Mouse (Mus musculus): ENCODE measurements at regions not wholly inside any gene's neighbourhood (a gene's known extent, or its start where the extent isn't known, plus 50 kb on each side); places are given as distances from the start of the nearest gene placed in this dataset.

DNA sequence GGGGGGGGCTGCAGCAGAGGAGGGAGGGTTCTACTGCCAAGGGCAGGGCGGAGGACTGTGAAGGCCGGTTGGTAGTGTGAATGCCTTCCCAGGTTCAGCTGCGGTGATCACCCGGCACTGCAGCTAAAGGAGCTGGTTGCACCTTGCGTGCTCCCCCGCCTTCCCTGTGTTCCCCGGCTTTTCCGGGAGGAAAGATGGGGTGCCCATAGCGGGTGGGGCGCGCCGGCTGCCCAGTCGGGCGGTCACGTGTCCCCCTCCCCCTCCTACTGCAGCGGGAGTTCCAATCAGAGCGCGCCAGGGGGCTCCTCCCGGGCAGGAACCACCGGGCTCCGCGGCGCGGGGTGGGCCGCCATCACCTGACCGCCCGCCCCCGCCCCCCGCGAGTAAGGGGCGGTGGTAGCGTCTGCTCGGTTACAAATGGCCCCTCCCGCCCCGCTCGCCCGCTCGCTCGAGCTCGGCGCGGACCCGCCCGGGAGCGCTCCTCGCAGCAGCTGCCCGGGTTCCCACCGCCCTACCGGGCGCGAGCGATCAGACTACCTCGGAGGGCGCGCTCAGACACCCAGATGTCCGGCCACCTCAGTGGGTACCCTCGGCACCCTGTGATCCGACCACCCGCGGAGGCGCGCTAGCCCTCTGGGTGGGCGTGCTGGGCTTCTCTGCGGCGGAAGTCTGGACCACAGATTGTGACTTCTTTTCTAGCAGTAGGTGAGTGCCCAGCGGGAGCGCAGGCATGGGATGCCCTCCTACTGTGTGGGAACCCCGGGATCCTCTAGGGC lies 174.9 kb upstream of the Topaz1 start:
- 0 out of 2 replicates have a peak, but pooled peaks have one; percentile 6 for TF ChIP-seq HCFC1 (IDR thresholded peaks at IDR 0.05; ENCODE audit: borderline replicate concordance, insufficient read depth, low read length)
- TF ChIP-seq ZNF384 (IDR thresholded peaks at IDR 0.05; ENCODE audit: low read depth, low read length): no peak
- TF ChIP-seq ZC3H11A (IDR thresholded peaks at IDR 0.05; ENCODE audit: borderline replicate concordance, low read depth, low read length): no peak
- peak overlapping the region; percentile 59 for H3K9ac ChIP-seq (ENCODE audit: insufficient read depth, low read depth, low read length, poor library complexity, severe bottlenecking)
- in situ Hi-C loops (cut with MboI; ENCODE audit: low sequenced_read_pairs in 2 of 2, unreplicated experiment in 2 of 2): no loop called here
- peak overlapping the region; percentile 73 to 79 for H3K4me3 ChIP-seq (ENCODE audit: insufficient read depth in 1 of 2, low read depth in 1 of 2, low read length in 2 of 2, poor library complexity in 1 of 2, severe bottlenecking in 1 of 2)
- H3K4me1 ChIP-seq (ENCODE audit: control insufficient read depth in 2 of 2, insufficient read depth in 2 of 2, low read length in 2 of 2, poor library complexity in 1 of 2): peaks cover 4 to 15% of the 10 kb centered on the region in 2 experiments; a peak in 3 of 4 replicates
- H3K27ac ChIP-seq (ENCODE audit: insufficient read depth, low read depth, low read length, poor library complexity, severe bottlenecking): no peak overlapping the region
- no peaks in the 10 kb centered on the region for H3K36me3 ChIP-seq (ENCODE audit: control insufficient read depth, insufficient read depth, low read length, poor library complexity, severe bottlenecking)
- H3K9me3 ChIP-seq (ENCODE audit: control insufficient read depth, insufficient read depth, low read depth, low read length): no peaks in the 10 kb centered on the region
- DNase-seq (ENCODE audit: low read depth, low spot score): no peak

DNA sequence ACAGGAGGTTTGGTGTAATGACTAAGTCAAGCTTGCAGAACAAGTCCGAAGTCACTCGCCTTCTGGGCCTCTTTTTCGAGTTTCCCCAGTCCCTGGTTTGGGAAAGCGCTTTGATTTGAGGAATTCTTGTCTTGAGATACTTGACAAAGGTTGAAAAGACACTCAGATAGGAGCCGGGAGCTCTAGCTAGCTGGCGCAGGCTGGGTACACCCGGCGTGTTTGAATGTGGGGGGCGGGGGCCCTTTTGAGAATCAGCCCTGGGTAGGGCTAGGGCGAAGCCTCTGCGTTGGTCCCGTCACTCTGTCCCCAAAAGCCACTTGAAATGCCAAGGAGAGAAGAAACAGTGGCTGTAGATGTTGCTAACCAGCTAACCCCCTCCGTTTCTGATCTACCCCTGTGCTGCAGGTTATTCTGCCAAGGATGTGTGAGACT lies 174.3 kb upstream of the Topaz1 start:
- H3K4me3 ChIP-seq (ENCODE audit: insufficient read depth in 1 of 2, low read depth in 1 of 2, low read length in 2 of 2, poor library complexity in 1 of 2, severe bottlenecking in 1 of 2): peak overlapping the region; percentile 73 to 79
- H3K27ac ChIP-seq (ENCODE audit: insufficient read depth, low read depth, low read length, poor library complexity, severe bottlenecking): no peak overlapping the region
- H3K9me3 ChIP-seq (ENCODE audit: control insufficient read depth, insufficient read depth, low read depth, low read length): no peaks in the 10 kb centered on the region
- H3K36me3 ChIP-seq (ENCODE audit: control insufficient read depth, insufficient read depth, low read length, poor library complexity, severe bottlenecking): no peaks in the 10 kb centered on the region
- TF ChIP-seq ZC3H11A (IDR thresholded peaks at IDR 0.05; ENCODE audit: borderline replicate concordance, low read depth, low read length): no peak
- no peak for TF ChIP-seq MAFK (IDR thresholded peaks at IDR 0.05; ENCODE audit: insufficient read depth, low read depth, low read length)
- no peak for TF ChIP-seq CHD2 (IDR thresholded peaks at IDR 0.05; ENCODE audit: low read depth, low read length)
- no peak for TF ChIP-seq HCFC1 (IDR thresholded peaks at IDR 0.05; ENCODE audit: borderline replicate concordance, insufficient read depth, low read length)
- no peak for TF ChIP-seq ZNF384 (IDR thresholded peaks at IDR 0.05; ENCODE audit: low read depth, low read length)
- DNase-seq (ENCODE audit: low read depth, low spot score): no peak
- peaks cover 4 to 15% of the 10 kb centered on the region in 2 experiments; a peak in 3 of 4 replicates for H3K4me1 ChIP-seq (ENCODE audit: control insufficient read depth in 2 of 2, insufficient read depth in 2 of 2, low read length in 2 of 2, poor library complexity in 1 of 2)
- peak overlapping the region; percentile 59; the same call in 1 of the 2 replicates for H3K9ac ChIP-seq (ENCODE audit: insufficient read depth, low read depth, low read length, poor library complexity, severe bottlenecking)
- in situ Hi-C loops (cut with MboI; ENCODE audit: low sequenced_read_pairs in 2 of 2, unreplicated experiment in 2 of 2): no loop called here

- in situ Hi-C loops (cut with MboI; ENCODE audit: low sequenced_read_pairs in 2 of 2, unreplicated experiment in 2 of 2): no loop called here
- no peak for DNase-seq (ENCODE audit: low read depth, low spot score)
- Histone ChIP-seq H3K9me3 (ENCODE audit: control insufficient read depth, insufficient read depth, low read depth, low read length) (no peaks in the 10 kb centered on the region), H3K27ac (ENCODE audit: insufficient read depth, low read depth, low read length, poor library complexity, severe bottlenecking) (no peak overlapping the region), H3K4me1 (ENCODE audit: control insufficient read depth in 2 of 2, insufficient read depth in 2 of 2, low read length in 2 of 2, poor library complexity in 1 of 2) (no peaks in the 10 kb centered on the region), H3K4me3 (ENCODE audit: insufficient read depth in 1 of 2, low read depth in 1 of 2, low read length in 2 of 2, poor library complexity in 1 of 2, severe bottlenecking in 1 of 2) (no peak overlapping the region), H3K36me3 (ENCODE audit: control insufficient read depth, insufficient read depth, low read length, poor library complexity, severe bottlenecking) (no peaks in the 10 kb centered on the region), H3K9ac (ENCODE audit: insufficient read depth, low read depth, low read length, poor library complexity, severe bottlenecking) (no peak overlapping the region)
- TF ChIP-seq ZNF384 (IDR thresholded peaks at IDR 0.05; ENCODE audit: low read depth, low read length) (no peak), CHD2 (IDR thresholded peaks at IDR 0.05; ENCODE audit: low read depth, low read length) (no peak), HCFC1 (IDR thresholded peaks at IDR 0.05; ENCODE audit: borderline replicate concordance, insufficient read depth, low read length) (no peak), MAFK (IDR thresholded peaks at IDR 0.05; ENCODE audit: insufficient read depth, low read depth, low read length) (no peak), ZC3H11A (IDR thresholded peaks at IDR 0.05; ENCODE audit: borderline replicate concordance, low read depth, low read length) (no peak)
Measured at GRCm38 (mm10) chr9:122585228-122585627, 161.9 kb upstream of the Topaz1 start.

GRCm38 (mm10) chr9:122586421-122586820 lies 160.7 kb upstream of the Topaz1 start:
- no peak for DNase-seq (ENCODE audit: low read depth, low spot score)
- no peak for TF ChIP-seq ZNF384 (IDR thresholded peaks at IDR 0.05; ENCODE audit: low read depth, low read length)
- TF ChIP-seq MAFK (IDR thresholded peaks at IDR 0.05; ENCODE audit: insufficient read depth, low read depth, low read length): no peak
- no peak for TF ChIP-seq HCFC1 (IDR thresholded peaks at IDR 0.05; ENCODE audit: borderline replicate concordance, insufficient read depth, low read length)
- TF ChIP-seq ZC3H11A (IDR thresholded peaks at IDR 0.05; ENCODE audit: borderline replicate concordance, low read depth, low read length): no peak
- no peak for TF ChIP-seq CHD2 (IDR thresholded peaks at IDR 0.05; ENCODE audit: low read depth, low read length)
- Histone ChIP-seq H3K9me3 (ENCODE audit: control insufficient read depth, insufficient read depth, low read depth, low read length) (no peaks in the 10 kb centered on the region), H3K9ac (ENCODE audit: insufficient read depth, low read depth, low read length, poor library complexity, severe bottlenecking) (no peak overlapping the region), H3K36me3 (ENCODE audit: control insufficient read depth, insufficient read depth, low read length, poor library complexity, severe bottlenecking) (no peaks in the 10 kb centered on the region), H3K4me3 (ENCODE audit: insufficient read depth in 1 of 2, low read depth in 1 of 2, low read length in 2 of 2, poor library complexity in 1 of 2, severe bottlenecking in 1 of 2) (no peak overlapping the region), H3K4me1 (ENCODE audit: control insufficient read depth in 2 of 2, insufficient read depth in 2 of 2, low read length in 2 of 2, poor library complexity in 1 of 2) (no peaks in the 10 kb centered on the region), H3K27ac (ENCODE audit: insufficient read depth, low read depth, low read length, poor library complexity, severe bottlenecking) (no peak overlapping the region)
- in situ Hi-C loops (cut with MboI; ENCODE audit: low sequenced_read_pairs in 2 of 2, unreplicated experiment in 2 of 2): no loop called here

Data from ES-E14 (cell line).